Mouse (Mus musculus) midbrain, postnatal 0 days (tissue): ENCODE data around the gene Mif4gd. TPM values are rescaled to one million over a fixed set of nuclear protein-coding genes. Genes with fewer than 3 reads are reported as not detected.

ENCODE experiments used
- ATAC-seq: fragments of 200-750 bp; cut with Nextera tagmentation; 2 replicates; pipeline ENCODE4 v1.8.0; 2017; ENCODE audit warnings: moderate number of reproducible peaks, mild to moderate bottlenecking, moderate TSS enrichment, moderate library complexity; ENCODE audit not compliant: low FRiP score
- DNase-seq: peaks from one replicate; pipeline ENCODE4 v3.0.0-alpha.2; 2015; ENCODE audit warnings: low spot score
- H3K27ac ChIP-seq: fragments of 300-500 bp; sonication (generic); 2 replicates; pipeline ENCODE4 v1.5.1; 2014; ENCODE audit warnings: low read depth, mild to moderate bottlenecking, low read length, mixed read lengths
- H3K27me3 ChIP-seq: fragments of 300-500 bp; sonication (generic); 2 replicates; pipeline ENCODE4 v1.6.1; 2014; ENCODE audit warnings: low read length, control low read depth, mixed read lengths; ENCODE audit not compliant: insufficient read depth
- H3K36me3 ChIP-seq: fragments of 300-500 bp; sonication (generic); 2 replicates; pipeline ENCODE4 v1.6.1; 2014; ENCODE audit warnings: low read length, control low read depth, mixed read lengths; ENCODE audit not compliant: insufficient read depth
- H3K4me1 ChIP-seq: fragments of 300-500 bp; sonication (generic); 2 replicates; pipeline ENCODE4 v1.6.1; 2014; ENCODE audit warnings: mild to moderate bottlenecking, control low read depth, antibody characterized with exemption, low read length, mixed read lengths; ENCODE audit not compliant: insufficient read depth
- H3K4me2 ChIP-seq: fragments of 300-500 bp; sonication (generic); 2 replicates; pipeline ENCODE4 v1.6.1; 2014; ENCODE audit warnings: low read depth, mild to moderate bottlenecking, low read length, mixed read lengths; ENCODE audit not compliant: poor library complexity, severe bottlenecking
- H3K4me3 ChIP-seq: fragments of 300-500 bp; sonication (generic); 2 replicates; pipeline ENCODE4 v1.5.1; 2014; ENCODE audit warnings: low read depth, mild to moderate bottlenecking, low read length, moderate library complexity
- H3K9ac ChIP-seq: fragments of 300-500 bp; sonication (generic); replicated peaks from 2 replicates; pipeline ENCODE4 v1.6.1; 2014; ENCODE audit warnings: mild to moderate bottlenecking, low read length, moderate library complexity, mixed read lengths; ENCODE audit not compliant: poor library complexity, severe bottlenecking
- H3K9me3 ChIP-seq: fragments of 300-500 bp; sonication (generic); 2 replicates; pipeline ENCODE4 v1.6.1; 2016; ENCODE audit warnings: low read length, control low read depth
- CTCF ChIP-seq: IDR thresholded peaks from 2 replicates; pipeline ENCODE4 v1.5.1; 2016; ENCODE audit warnings: antibody characterized with exemption, mild to moderate bottlenecking
- WGBS: fragments of 180-500 bp; shearing (Covaris S2); extraction: QIAGEN DNeasy Blood & Tissue Kit; methylation state at CpG from one replicate; pipeline ENCODE4 v1.1.7; 2014; 5-methylcytosine and 5-hydroxymethylcytosine counted together
- polyA plus RNA-seq: library from polyadenylated mRNA; unstranded; fragments of >200 nt; fragmentation: Nextera tagmentation; extraction: Ambion mirVana; gene quantifications from 2 replicates; pipeline ENCODE4 v1.2.1, GENCODE M21; 2015
- total RNA-seq: library from RNA; depleted of rRNA; stranded (reverse); fragments of >200 nt; gene quantifications from 2 replicates; pipeline ENCODE4 v1.2.3, GENCODE M21; 2014

Gene Mif4gd
- total and polyA plus RNA-seq, 2 experiments from 2014 or later, result 13.7 to 15.7 TPM

DNA sequence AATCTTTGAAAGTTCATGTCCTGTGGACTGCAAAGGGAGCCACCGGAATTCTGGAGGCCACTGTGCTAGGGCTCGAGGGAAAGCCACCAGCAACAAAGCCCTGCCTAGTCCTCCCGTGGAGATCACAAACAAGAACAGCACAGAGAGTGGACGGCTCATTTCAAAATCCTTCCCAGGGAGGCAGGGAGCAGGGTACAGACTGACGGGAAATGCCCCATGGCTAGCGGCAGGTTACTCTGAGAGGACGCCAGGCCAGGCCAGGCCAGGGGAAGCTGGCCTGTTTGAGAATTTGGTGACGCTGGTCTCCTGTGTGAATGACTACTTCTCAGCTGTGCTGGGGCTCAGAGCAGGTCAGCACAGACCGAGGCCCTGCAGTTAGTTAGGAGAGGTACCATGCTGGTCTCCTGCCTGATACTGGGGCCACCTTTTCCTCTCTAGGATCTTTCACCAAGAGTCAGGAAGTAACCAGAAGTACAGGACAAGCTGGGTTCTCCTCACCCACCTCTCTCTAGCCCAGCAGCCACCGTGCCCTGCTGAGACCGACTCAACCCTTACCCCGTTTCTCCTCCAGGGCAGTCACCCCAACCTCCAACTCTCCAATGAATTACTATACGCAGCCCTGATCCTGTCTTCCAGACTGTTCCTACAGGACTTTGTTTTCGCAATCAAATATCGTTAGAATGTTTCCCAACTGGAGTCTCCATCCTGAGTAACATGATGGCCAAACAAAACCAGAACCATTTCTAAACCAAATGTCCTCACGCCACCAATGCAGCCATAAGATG lies 6.2 kb upstream of the Mif4gd start:
- ATAC-seq (no peak), DNase-seq (no peak)
- Histone ChIP-seq H3K27me3 (no peaks in the 10 kb centered on the region), H3K9me3 (no peaks in the 10 kb centered on the region), H3K27ac (no peak overlapping the region), H3K36me3 (peaks cover 38% of the 10 kb centered on the region), H3K4me2 (no peak overlapping the region), H3K4me3 (no peak overlapping the region), H3K4me1 (no peaks in the 10 kb centered on the region), H3K9ac (no peak overlapping the region)
- TF ChIP-seq CTCF, result no peak
- 85% methylated on average over 16 of the region's 16 CpGs for WGBS

DNA sequence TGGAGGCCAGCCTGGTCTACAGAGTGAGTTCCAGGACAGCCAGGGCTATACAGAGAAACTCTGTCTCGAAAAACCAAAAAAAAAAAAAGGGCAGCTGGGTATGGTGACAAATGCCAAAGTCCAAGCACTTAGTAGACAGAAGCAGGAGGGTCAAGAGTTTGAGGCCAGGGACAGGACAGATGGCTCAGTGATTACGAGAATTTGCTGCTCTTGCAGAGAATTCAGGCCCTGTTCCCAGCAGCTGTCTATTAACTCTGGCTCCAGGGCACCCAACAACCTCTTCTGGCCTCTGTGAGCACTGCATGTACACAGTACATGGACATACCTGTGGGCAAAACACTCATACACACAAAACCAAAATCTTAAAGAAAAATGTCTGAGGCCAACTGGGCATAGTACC lies 5.2 kb upstream of the Mif4gd start:
- no peaks in the 10 kb centered on the region for H3K4me1 ChIP-seq
- H3K27me3 ChIP-seq, result no peaks in the 10 kb centered on the region
- no peak overlapping the region for H3K9ac ChIP-seq
- no peak for ATAC-seq
- 77% methylated on average over 2 of the region's 2 CpGs for WGBS
- no peak overlapping the region for H3K4me3 ChIP-seq
- H3K9me3 ChIP-seq, result no peaks in the 10 kb centered on the region
- H3K4me2 ChIP-seq, result no peak overlapping the region
- peaks cover 36% of the 10 kb centered on the region for H3K36me3 ChIP-seq
- no peak overlapping the region for H3K27ac ChIP-seq
- no peak for DNase-seq
- TF ChIP-seq CTCF, result no peak

DNA sequence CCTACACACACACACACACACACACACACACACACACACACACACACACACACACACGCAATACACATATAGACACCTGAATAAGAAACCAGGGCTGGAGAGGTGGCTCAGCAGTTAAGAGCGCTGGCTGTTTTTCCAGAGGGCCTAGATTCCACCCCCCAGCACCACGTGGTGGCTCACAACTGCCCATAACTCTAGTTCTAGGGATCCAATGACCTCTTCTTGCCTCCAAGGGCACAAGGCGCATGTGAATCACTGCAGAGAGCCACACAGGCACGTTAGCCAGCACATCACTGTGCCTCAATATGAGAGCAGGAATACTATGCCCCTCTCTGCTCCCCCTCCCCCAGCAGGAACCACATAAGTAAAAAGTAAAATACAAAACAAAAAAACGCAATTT lies 4.1 kb upstream of the Mif4gd start:
- Histone ChIP-seq H3K36me3 (peaks cover 27% of the 10 kb centered on the region), H3K4me3 (no peak overlapping the region), H3K4me1 (no peaks in the 10 kb centered on the region), H3K9ac (no peak overlapping the region), H3K9me3 (no peaks in the 10 kb centered on the region), H3K27me3 (no peaks in the 10 kb centered on the region), H3K27ac (no peak overlapping the region), H3K4me2 (no peak overlapping the region)
- WGBS, result 87% methylated on average over 6 of the region's 6 CpGs
- no peak for DNase-seq
- no peak for ATAC-seq
- TF ChIP-seq CTCF, result no peak

DNA sequence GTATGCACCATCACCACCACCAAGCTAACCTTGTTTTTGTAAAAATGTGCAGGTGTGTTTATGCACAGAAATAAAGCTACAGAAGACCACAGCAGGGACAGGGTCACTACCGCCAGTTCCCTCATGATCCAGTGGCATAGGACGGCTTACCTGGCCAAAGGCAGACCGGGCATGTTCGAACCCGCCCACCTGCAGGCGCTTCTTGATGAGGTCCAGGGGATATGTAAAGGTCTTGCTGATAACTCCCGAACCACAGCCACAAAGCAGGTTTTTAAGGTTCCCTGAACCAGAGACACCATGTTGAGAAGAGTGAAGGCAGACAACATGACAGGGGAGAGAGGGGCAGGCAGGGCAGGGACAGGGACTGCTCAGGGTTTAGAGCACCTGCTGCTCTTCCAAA lies 3.6 kb upstream of the Mif4gd start:
- ATAC-seq (no peak), DNase-seq (no peak)
- Histone ChIP-seq H3K9me3 (no peaks in the 10 kb centered on the region), H3K4me2 (no peak overlapping the region), H3K4me3 (no peak overlapping the region), H3K9ac (no peak overlapping the region), H3K27me3 (no peaks in the 10 kb centered on the region), H3K4me1 (no peaks in the 10 kb centered on the region), H3K27ac (no peak overlapping the region), H3K36me3 (peaks cover 27% of the 10 kb centered on the region)
- no peak for TF ChIP-seq CTCF
- WGBS, result 94% methylated on average over 7 of the region's 7 CpGs

DNA sequence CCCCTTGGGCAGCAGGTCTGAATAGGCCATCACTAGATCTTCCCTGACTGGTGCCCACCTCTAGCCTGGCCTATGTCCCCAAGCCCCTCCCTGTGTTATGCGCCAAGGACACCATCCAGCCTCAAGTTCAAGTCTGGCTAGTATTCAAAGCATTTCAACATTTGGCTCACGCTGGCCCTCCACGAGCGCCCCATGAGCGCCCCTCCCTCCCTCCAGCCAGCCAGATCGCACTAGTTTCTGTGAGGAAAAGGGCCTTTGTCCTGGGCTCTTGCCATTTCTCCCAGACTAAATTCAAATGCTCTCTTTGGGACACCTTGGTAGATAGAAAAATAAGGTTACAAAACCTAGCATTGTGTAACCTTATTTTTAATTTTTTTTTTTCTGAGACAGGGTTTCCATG lies 3.1 kb upstream of the Mif4gd start:
- Histone ChIP-seq H3K27ac (no peak overlapping the region), H3K4me1 (no peaks in the 10 kb centered on the region), H3K4me3 (no peak overlapping the region), H3K4me2 (no peak overlapping the region), H3K36me3 (peaks cover 27% of the 10 kb centered on the region), H3K27me3 (no peaks in the 10 kb centered on the region), H3K9ac (no peak overlapping the region), H3K9me3 (no peaks in the 10 kb centered on the region)
- DNase-seq (no peak), ATAC-seq (no peak)
- 92% methylated on average over 6 of the region's 6 CpGs for WGBS
- TF ChIP-seq CTCF, result no peak

DNA sequence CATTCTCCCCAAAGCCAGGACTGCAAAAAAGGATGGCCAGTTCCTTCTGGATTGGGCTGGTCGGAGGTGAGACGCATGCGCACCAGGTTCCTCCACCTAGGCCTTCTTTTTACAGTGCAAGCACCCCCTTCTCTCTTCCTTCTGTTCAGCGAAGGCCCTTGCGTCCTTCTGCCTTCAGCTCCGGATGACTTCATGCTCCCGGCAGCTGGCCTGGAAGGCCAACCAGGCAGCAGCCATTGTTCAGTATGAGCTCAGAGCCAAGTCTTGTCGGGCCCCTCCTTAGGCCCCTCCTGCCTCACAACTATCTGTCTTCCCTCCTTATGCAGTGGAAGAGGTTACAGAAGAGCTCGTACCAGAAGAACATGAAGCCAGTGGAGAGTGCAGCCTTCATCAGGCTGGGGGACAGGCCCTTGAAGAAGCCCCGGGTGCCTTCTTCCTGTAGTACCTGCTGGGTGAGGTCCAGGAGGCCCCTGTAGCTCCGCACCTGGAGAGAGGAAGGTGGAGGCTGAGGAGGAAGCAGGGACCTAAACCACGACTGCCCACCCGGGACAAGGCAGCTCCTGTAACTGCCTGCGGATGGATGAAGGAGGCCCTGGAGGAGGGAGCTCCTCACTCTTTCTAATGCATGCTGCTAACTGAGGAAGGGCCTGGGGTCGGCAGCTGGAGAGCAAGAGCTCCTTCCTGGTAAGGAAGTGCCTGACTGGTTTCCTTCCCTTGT lies 2.5 kb upstream of the Mif4gd start:
- H3K27me3 ChIP-seq, result no peaks in the 10 kb centered on the region
- no peak overlapping the region for H3K4me2 ChIP-seq
- no peak overlapping the region for H3K9ac ChIP-seq
- DNase-seq (no peak), ATAC-seq (no peak)
- 88% methylated on average over 15 of the region's 15 CpGs for WGBS
- H3K4me1 ChIP-seq, result no peaks in the 10 kb centered on the region
- no peaks in the 10 kb centered on the region for H3K9me3 ChIP-seq
- H3K4me3 ChIP-seq, result no peak overlapping the region
- peaks cover 21% of the 10 kb centered on the region for H3K36me3 ChIP-seq
- no peak overlapping the region for H3K27ac ChIP-seq
- TF ChIP-seq CTCF, result no peak
